Mouse (Mus musculus): Measurements from ENCODE around the gene Polr2b. TPM values are rescaled to one million over a fixed set of nuclear protein-coding genes. Genes with fewer than 3 reads are reported as not detected.

Gene Polr2b
- 58.7 and 72.9 TPM in 2 replicates for polyA plus RNA-seq (2014; fragmentation: Nextera tagmentation; extraction: Ambion mirVana)

- peaks cover 20% of the 10 kb centered on the region for H3K4me1 ChIP-seq (ENCODE audit: control insufficient read depth, insufficient read depth, low read length)
- no peaks in the 10 kb centered on the region for H3K9me3 ChIP-seq (ENCODE audit: control insufficient read depth, low read length)
- peaks cover 20% of the 10 kb centered on the region for H3K36me3 ChIP-seq (ENCODE audit: control insufficient read depth, insufficient read depth, low read length)
- H3K27ac ChIP-seq (ENCODE audit: low read depth, low read length), result peak within 1 kb of the TSS; percentile 94
- peak within 1 kb of the TSS; percentile 95 for H3K4me3 ChIP-seq (ENCODE audit: low read depth, low read length)
- WGBS, result under 1% methylated on average over 85 of the region's 85 CpGs
- H3K9ac ChIP-seq (replicated peaks; ENCODE audit: low read depth, low read length), result peak within 1 kb of the TSS; percentile 78
- H3K27me3 ChIP-seq (ENCODE audit: control insufficient read depth, insufficient read depth, low read length), result no peaks in the 10 kb centered on the region
- H3K4me2 ChIP-seq (ENCODE audit: low read depth, low read length), result peak within 1 kb of the TSS; percentile 93
- ATAC-seq (ENCODE audit: low read depth), result peak; percentile 97
Observed at GRCm38 (mm10) chr5:77309924-77310772, at the start of gene Polr2b, which contains the start of gene Noa1. TSS of gene Polr2b (plus strand) at chr5:77310147. TSS of gene Noa1 (minus strand) at chr5:77310084.

- H3K9ac ChIP-seq (replicated peaks; ENCODE audit: low read depth, low read length), result no peak overlapping the region
- H3K27ac ChIP-seq (ENCODE audit: low read depth, low read length), result no peak overlapping the region
- ATAC-seq (ENCODE audit: low read depth), result no peak
- no peaks in the 10 kb centered on the region for H3K36me3 ChIP-seq (ENCODE audit: control insufficient read depth, insufficient read depth, low read length)
- H3K4me1 ChIP-seq (ENCODE audit: control insufficient read depth, insufficient read depth, low read length), result no peaks in the 10 kb centered on the region
- no peak overlapping the region for H3K4me2 ChIP-seq (ENCODE audit: low read depth, low read length)
- H3K4me3 ChIP-seq (ENCODE audit: low read depth, low read length), result no peak overlapping the region
- no peaks in the 10 kb centered on the region for H3K27me3 ChIP-seq (ENCODE audit: control insufficient read depth, insufficient read depth, low read length)
- 89% methylated on average over 4 of the region's 4 CpGs for WGBS
- no peaks in the 10 kb centered on the region for H3K9me3 ChIP-seq (ENCODE audit: control insufficient read depth, low read length)
Observed at GRCm38 (mm10) chr5:77261137-77261536, 48.8 kb upstream of the Polr2b start.

GRCm38 (mm10) chr5:77262105-77262504 lies 47.8 kb upstream of the Polr2b start:
- Histone ChIP-seq H3K27me3 (ENCODE audit: control insufficient read depth, insufficient read depth, low read length) (no peaks in the 10 kb centered on the region), H3K9me3 (ENCODE audit: control insufficient read depth, low read length) (no peaks in the 10 kb centered on the region), H3K4me1 (ENCODE audit: control insufficient read depth, insufficient read depth, low read length) (peaks cover 3% of the 10 kb centered on the region; the same call in 1 of the 2 replicates), H3K27ac (ENCODE audit: low read depth, low read length) (no peak overlapping the region), H3K36me3 (ENCODE audit: control insufficient read depth, insufficient read depth, low read length) (no peaks in the 10 kb centered on the region), H3K4me3 (ENCODE audit: low read depth, low read length) (no peak overlapping the region), H3K9ac (replicated peaks; ENCODE audit: low read depth, low read length) (no peak overlapping the region), H3K4me2 (ENCODE audit: low read depth, low read length) (no peak overlapping the region)
- ATAC-seq (ENCODE audit: low read depth), result no peak
- 27% methylated on average over 5 of the region's 5 CpGs for WGBS

GRCm38 (mm10) chr5:77265081-77265670 lies 44.8 kb upstream of the Polr2b start, which contains the start of gene Rest:
TSS of gene Rest (plus strand) at chr5:77265491.
- no peaks in the 10 kb centered on the region for H3K9me3 ChIP-seq (ENCODE audit: control insufficient read depth, low read length)
- H3K9ac ChIP-seq (replicated peaks; ENCODE audit: low read depth, low read length), result peak within 1 kb of the TSS; percentile 72
- H3K4me3 ChIP-seq (ENCODE audit: low read depth, low read length), result peak within 1 kb of the TSS; percentile 91
- no peaks in the 10 kb centered on the region for H3K36me3 ChIP-seq (ENCODE audit: control insufficient read depth, insufficient read depth, low read length)
- WGBS, result under 1% methylated on average over 40 of the region's 78 CpGs
- peak within 1 kb of the TSS; percentile 80 for H3K27ac ChIP-seq (ENCODE audit: low read depth, low read length)
- ATAC-seq (ENCODE audit: low read depth), result peak; percentile 90
- H3K4me1 ChIP-seq (ENCODE audit: control insufficient read depth, insufficient read depth, low read length), result peaks cover 3% of the 10 kb centered on the region; the same call in 1 of the 2 replicates
- H3K4me2 ChIP-seq (ENCODE audit: low read depth, low read length), result peak within 1 kb of the TSS; percentile 80
- no peaks in the 10 kb centered on the region for H3K27me3 ChIP-seq (ENCODE audit: control insufficient read depth, insufficient read depth, low read length)

GRCm38 (mm10) chr5:77265671-77266065 lies 44.3 kb upstream of the Polr2b start:
- ATAC-seq (ENCODE audit: low read depth), result peak; percentile 81
- H3K4me3 ChIP-seq (ENCODE audit: low read depth, low read length), result peak overlapping the region; percentile 91
- 0% methylated on average over 16 of the region's 53 CpGs for WGBS
- no peaks in the 10 kb centered on the region for H3K36me3 ChIP-seq (ENCODE audit: control insufficient read depth, insufficient read depth, low read length)
- H3K4me1 ChIP-seq (ENCODE audit: control insufficient read depth, insufficient read depth, low read length), result peaks cover 5% of the 10 kb centered on the region; the same call in 1 of the 2 replicates
- H3K4me2 ChIP-seq (ENCODE audit: low read depth, low read length), result peak overlapping the region; percentile 80
- H3K9ac ChIP-seq (replicated peaks; ENCODE audit: low read depth, low read length), result peak overlapping the region; percentile 72
- no peaks in the 10 kb centered on the region for H3K9me3 ChIP-seq (ENCODE audit: control insufficient read depth, low read length)
- peak overlapping the region; percentile 80 for H3K27ac ChIP-seq (ENCODE audit: low read depth, low read length)
- H3K27me3 ChIP-seq (ENCODE audit: control insufficient read depth, insufficient read depth, low read length), result no peaks in the 10 kb centered on the region

- Histone ChIP-seq H3K4me1 (ENCODE audit: control insufficient read depth, insufficient read depth, low read length) (peaks cover 8% of the 10 kb centered on the region; the same call in 1 of the 2 replicates), H3K27ac (ENCODE audit: low read depth, low read length) (peak overlapping the region; percentile 80), H3K9me3 (ENCODE audit: control insufficient read depth, low read length) (no peaks in the 10 kb centered on the region), H3K4me3 (ENCODE audit: low read depth, low read length) (peak overlapping the region; percentile 91), H3K9ac (replicated peaks; ENCODE audit: low read depth, low read length) (peak overlapping the region; percentile 72), H3K27me3 (ENCODE audit: control insufficient read depth, insufficient read depth, low read length) (no peaks in the 10 kb centered on the region), H3K36me3 (ENCODE audit: control insufficient read depth, insufficient read depth, low read length) (no peaks in the 10 kb centered on the region), H3K4me2 (ENCODE audit: low read depth, low read length) (peak overlapping the region; percentile 80)
- ATAC-seq (ENCODE audit: low read depth), result peak; percentile 38
- 1% methylated on average over 60 of the region's 87 CpGs for WGBS
Observed at GRCm38 (mm10) chr5:77266066-77266885, 43.7 kb upstream of the Polr2b start.

- peak overlapping the region; percentile 80 for H3K4me2 ChIP-seq (ENCODE audit: low read depth, low read length)
- no peaks in the 10 kb centered on the region for H3K27me3 ChIP-seq (ENCODE audit: control insufficient read depth, insufficient read depth, low read length)
- H3K27ac ChIP-seq (ENCODE audit: low read depth, low read length), result peak overlapping the region; percentile 80
- 1% methylated on average over 11 of the region's 11 CpGs for WGBS
- no peak for ATAC-seq (ENCODE audit: low read depth)
- no peaks in the 10 kb centered on the region for H3K9me3 ChIP-seq (ENCODE audit: control insufficient read depth, low read length)
- H3K9ac ChIP-seq (replicated peaks; ENCODE audit: low read depth, low read length), result peak overlapping the region; percentile 72
- peak overlapping the region; percentile 91 for H3K4me3 ChIP-seq (ENCODE audit: low read depth, low read length)
- peaks cover 8% of the 10 kb centered on the region; the same call in 1 of the 2 replicates for H3K4me1 ChIP-seq (ENCODE audit: control insufficient read depth, insufficient read depth, low read length)
- no peaks in the 10 kb centered on the region for H3K36me3 ChIP-seq (ENCODE audit: control insufficient read depth, insufficient read depth, low read length)
Observed at GRCm38 (mm10) chr5:77266886-77267401, 43.0 kb upstream of the Polr2b start.

GRCm38 (mm10) chr5:77267441-77267840 lies 42.5 kb upstream of the Polr2b start:
- Histone ChIP-seq H3K27ac (ENCODE audit: low read depth, low read length) (no peak overlapping the region), H3K4me1 (ENCODE audit: control insufficient read depth, insufficient read depth, low read length) (peaks cover 8% of the 10 kb centered on the region; the same call in 1 of the 2 replicates), H3K27me3 (ENCODE audit: control insufficient read depth, insufficient read depth, low read length) (no peaks in the 10 kb centered on the region), H3K4me3 (ENCODE audit: low read depth, low read length) (peak overlapping the region; percentile 91; the same call in 1 of the 2 replicates), H3K4me2 (ENCODE audit: low read depth, low read length) (peak overlapping the region; percentile 80; the same call in 1 of the 2 replicates), H3K9ac (replicated peaks; ENCODE audit: low read depth, low read length) (no peak overlapping the region), H3K36me3 (ENCODE audit: control insufficient read depth, insufficient read depth, low read length) (no peaks in the 10 kb centered on the region), H3K9me3 (ENCODE audit: control insufficient read depth, low read length) (no peaks in the 10 kb centered on the region)
- WGBS, result 74% methylated on average over 4 of the region's 4 CpGs
- no peak for ATAC-seq (ENCODE audit: low read depth)

All from neural tube, embryonic 14.5 days (tissue).